Mouse (Mus musculus) heart, embryonic 12.5 days (tissue): ENCODE measurements around the gene Fahd2a. TPM values are rescaled to one million over a fixed set of nuclear protein-coding genes. Genes with fewer than 3 reads are reported as not detected.
A peak's percentile ranks its signal among the peaks of the same experiment; 100 is the strongest.

ENCODE experiments used
- ATAC-seq: fragments of 200-750 bp; cut with Nextera tagmentation; 2 replicates; pipeline ENCODE4 v1.8.0; 2017; ENCODE audit warnings: moderate TSS enrichment, moderate library complexity; ENCODE audit not compliant: insufficient number of reproducible peaks, low FRiP score
- H3K27ac ChIP-seq: fragments of 300-500 bp; sonication (generic); 2 replicates; pipeline ENCODE4 v1.5.1; 2016; ENCODE audit warnings: mild to moderate bottlenecking, moderate library complexity; ENCODE audit not compliant: poor library complexity, severe bottlenecking
- H3K27me3 ChIP-seq: fragments of 300-500 bp; sonication (generic); replicated peaks from 2 replicates; pipeline ENCODE4 v1.6.1; 2016; ENCODE audit warnings: mild to moderate bottlenecking, moderate library complexity
- H3K36me3 ChIP-seq: fragments of 300-500 bp; sonication (generic); 2 replicates; pipeline ENCODE4 v1.6.1; 2016; ENCODE audit warnings: mild to moderate bottlenecking, moderate library complexity
- H3K4me1 ChIP-seq: fragments of 300-500 bp; sonication (generic); replicated peaks from 2 replicates; pipeline ENCODE4 v1.6.1; 2016; ENCODE audit warnings: mild to moderate bottlenecking
- H3K4me2 ChIP-seq: fragments of 300-500 bp; sonication (generic); 2 replicates; pipeline ENCODE4 v1.6.1; 2016; ENCODE audit warnings: mild to moderate bottlenecking, moderate library complexity
- H3K4me3 ChIP-seq: fragments of 300-500 bp; sonication (generic); 2 replicates; pipeline ENCODE4 v1.5.1; 2016; ENCODE audit warnings: mild to moderate bottlenecking
- H3K9ac ChIP-seq: fragments of 300-500 bp; sonication (generic); 2 replicates; pipeline ENCODE4 v1.6.1; 2016; ENCODE audit warnings: mild to moderate bottlenecking, moderate library complexity
- H3K9me3 ChIP-seq: fragments of 300-500 bp; sonication (generic); replicated peaks from 2 replicates; pipeline ENCODE4 v1.6.1; 2016; ENCODE audit warnings: mild to moderate bottlenecking, moderate library complexity
- WGBS: fragments of 180-500 bp; shearing (Covaris S2); methylation state at CpG from one replicate; pipeline ENCODE4 v1.1.7; 2016; 5-methylcytosine and 5-hydroxymethylcytosine counted together
- polyA plus RNA-seq: library from polyadenylated mRNA; unstranded; fragments of >200 nt; fragmentation: Nextera tagmentation; extraction: Ambion mirVana; gene quantifications from 2 replicates; pipeline ENCODE4 v1.2.1, GENCODE M21; 2016

Fahd2a gene
- polyA plus RNA-seq, 1 experiment from 2014 or later = 29.0 TPM

DNA sequence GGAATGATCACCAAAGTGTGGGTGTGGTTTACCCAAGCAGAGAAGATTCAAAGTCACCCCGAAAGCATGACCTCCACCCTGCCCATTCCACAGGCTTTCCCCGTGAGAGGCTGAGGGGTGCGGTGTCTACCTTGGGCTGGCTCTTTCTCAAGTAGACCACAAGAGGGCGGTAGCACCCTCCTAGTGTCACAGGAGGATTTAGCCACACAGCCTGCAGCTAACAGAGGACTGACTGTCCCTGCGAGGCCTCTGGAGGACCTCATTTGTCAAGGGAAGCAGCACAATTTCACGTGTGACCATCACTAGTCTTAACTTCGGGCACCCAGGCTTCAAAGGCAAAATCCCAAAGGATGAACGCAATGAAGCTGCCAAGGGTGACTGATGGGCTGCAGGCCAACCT, 17.9 kb upstream of the Fahd2a start:
- Histone ChIP-seq H3K36me3 (no peaks in the 10 kb centered on the region), H3K27ac (no peak overlapping the region), H3K9me3 (no peaks in the 10 kb centered on the region), H3K27me3 (peaks cover 23% of the 10 kb centered on the region), H3K9ac (no peak overlapping the region), H3K4me3 (no peak overlapping the region), H3K4me1 (peaks cover 23% of the 10 kb centered on the region), H3K4me2 (no peak overlapping the region)
- 0 out of 2 replicates have a peak, but pooled peaks have one; percentile 45 for ATAC-seq
- 7% methylated on average over 8 of the region's 8 CpGs for WGBS

DNA sequence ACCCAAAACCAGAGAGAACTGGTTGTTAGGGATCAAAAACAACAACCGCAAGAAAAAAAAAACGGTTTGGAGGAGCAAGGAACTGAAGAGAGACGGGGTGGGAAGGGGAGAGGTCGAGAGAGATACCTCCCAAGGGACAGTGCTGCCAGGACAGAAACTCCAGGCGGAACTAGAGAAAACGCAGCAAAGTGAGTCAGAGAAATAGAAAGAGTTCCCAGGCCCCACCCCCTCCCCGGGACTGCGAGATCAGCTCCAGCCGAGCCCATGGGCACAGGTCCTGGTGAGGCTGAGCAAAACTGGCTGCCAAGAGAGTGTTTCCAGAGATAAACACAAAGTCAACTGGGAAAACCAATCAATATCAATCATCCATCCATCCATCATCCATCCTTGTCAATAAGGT, 17.0 kb upstream of the Fahd2a start:
- no peak for ATAC-seq
- H3K27ac ChIP-seq = no peak overlapping the region
- H3K36me3 ChIP-seq = no peaks in the 10 kb centered on the region
- H3K4me3 ChIP-seq = no peak overlapping the region
- H3K9ac ChIP-seq = no peak overlapping the region
- H3K9me3 ChIP-seq = no peaks in the 10 kb centered on the region
- peaks cover 32% of the 10 kb centered on the region for H3K27me3 ChIP-seq
- WGBS = 35% methylated on average over 9 of the region's 9 CpGs
- no peak overlapping the region for H3K4me2 ChIP-seq
- peaks cover 23% of the 10 kb centered on the region for H3K4me1 ChIP-seq

DNA sequence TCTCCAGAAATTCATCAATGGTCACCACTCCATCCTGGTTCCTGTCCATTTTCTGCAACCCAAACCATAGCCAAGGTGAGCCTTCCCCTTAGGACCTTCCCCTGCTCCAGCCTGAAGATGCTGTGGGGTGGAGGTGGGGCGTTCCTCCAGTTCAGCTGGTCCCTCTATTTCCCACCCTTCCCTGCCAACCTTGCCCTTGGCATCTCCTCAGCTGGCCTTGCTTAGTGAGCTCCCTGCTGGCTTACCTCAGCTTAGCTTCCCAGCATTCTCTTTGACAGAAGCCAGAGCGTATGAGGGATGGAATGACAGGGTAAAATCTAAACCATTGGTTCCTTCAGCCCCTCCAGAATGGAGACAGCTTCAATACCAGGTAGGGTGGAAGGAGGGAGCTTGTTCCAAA, 15.0 kb upstream of the Fahd2a start:
- no peak overlapping the region for H3K9ac ChIP-seq
- H3K4me2 ChIP-seq = no peak overlapping the region
- no peaks in the 10 kb centered on the region for H3K36me3 ChIP-seq
- H3K27ac ChIP-seq = no peak overlapping the region
- peaks cover 45% of the 10 kb centered on the region for H3K27me3 ChIP-seq
- peaks cover 6% of the 10 kb centered on the region for H3K4me1 ChIP-seq
- H3K9me3 ChIP-seq = no peaks in the 10 kb centered on the region
- WGBS = 65% methylated on average over 2 of the region's 2 CpGs
- no peak for ATAC-seq
- H3K4me3 ChIP-seq = no peak overlapping the region

DNA sequence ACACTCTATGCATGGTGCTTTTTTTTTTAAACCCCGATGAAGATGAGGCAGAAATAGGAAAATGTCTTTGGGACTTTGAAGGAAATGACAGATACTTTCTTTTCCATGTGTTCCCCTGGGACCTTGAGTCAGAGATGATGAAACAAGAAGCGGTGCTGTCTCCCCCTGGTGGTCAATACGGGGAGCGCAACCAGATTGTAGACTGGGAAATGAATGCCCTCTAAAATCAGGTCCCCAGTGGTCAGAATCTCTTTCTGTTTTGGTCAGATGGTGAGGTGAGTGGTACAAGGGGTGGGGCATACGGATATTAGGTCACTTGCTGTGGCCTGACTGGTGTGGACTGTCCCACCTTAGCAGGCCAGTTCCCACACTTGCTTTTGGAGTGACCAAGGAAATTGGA, 9.4 kb upstream of the Fahd2a start:
- no peak overlapping the region for H3K27ac ChIP-seq
- H3K4me1 ChIP-seq = peaks cover 23% of the 10 kb centered on the region
- no peaks in the 10 kb centered on the region for H3K9me3 ChIP-seq
- no peak overlapping the region for H3K4me2 ChIP-seq
- H3K27me3 ChIP-seq = peaks cover 36% of the 10 kb centered on the region
- no peak for ATAC-seq
- no peak overlapping the region for H3K9ac ChIP-seq
- 5% methylated on average over 5 of the region's 5 CpGs for WGBS
- H3K36me3 ChIP-seq = no peaks in the 10 kb centered on the region
- H3K4me3 ChIP-seq = no peak overlapping the region

DNA sequence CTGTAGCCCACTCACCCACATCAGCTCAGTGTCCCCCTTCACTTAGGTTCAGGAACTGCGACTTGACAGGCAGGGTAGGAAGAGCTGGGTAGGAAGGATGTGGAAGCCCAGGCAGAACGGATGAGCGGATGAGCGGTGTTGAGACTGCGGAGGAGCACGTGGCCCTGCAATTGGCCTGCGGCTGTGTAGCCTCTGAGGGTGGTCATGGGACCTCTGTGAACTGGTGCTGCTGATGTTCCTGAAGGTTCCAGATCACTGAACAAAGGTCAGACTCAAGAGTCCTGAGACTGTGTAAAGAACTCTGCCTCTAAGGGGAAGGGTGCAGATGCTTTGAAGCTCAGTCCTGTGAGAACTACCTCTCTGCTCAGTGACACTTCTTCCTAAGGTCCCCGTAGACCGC, 8.8 kb upstream of the Fahd2a start:
- H3K9ac ChIP-seq = no peak overlapping the region
- H3K9me3 ChIP-seq = no peaks in the 10 kb centered on the region
- H3K4me3 ChIP-seq = no peak overlapping the region
- H3K27ac ChIP-seq = no peak overlapping the region
- H3K4me2 ChIP-seq = no peak overlapping the region
- H3K36me3 ChIP-seq = no peaks in the 10 kb centered on the region
- peaks cover 34% of the 10 kb centered on the region for H3K27me3 ChIP-seq
- WGBS = 71% methylated on average over 9 of the region's 9 CpGs
- peaks cover 23% of the 10 kb centered on the region for H3K4me1 ChIP-seq
- ATAC-seq = no peak

DNA sequence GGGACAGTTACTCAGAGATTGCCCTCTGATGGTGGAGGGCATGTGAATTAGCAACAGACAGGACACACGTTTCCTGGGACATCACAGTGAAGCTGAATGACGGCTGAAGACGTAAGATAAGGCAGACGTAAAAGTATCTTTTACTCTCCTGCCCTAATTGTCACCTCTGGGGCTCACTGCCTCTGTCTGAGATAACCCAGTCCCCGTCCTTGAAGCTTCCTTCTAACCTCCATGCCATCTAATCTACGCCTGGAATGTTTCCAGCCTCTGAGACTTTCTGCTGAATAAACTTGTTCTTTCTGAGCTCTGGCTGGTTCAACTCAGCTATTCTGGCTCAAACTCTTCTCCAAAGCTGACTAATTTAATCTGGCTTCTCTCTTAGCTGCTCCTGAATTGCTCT, 7.4 kb upstream of the Fahd2a start:
- 4% methylated on average over 6 of the region's 6 CpGs for WGBS
- H3K4me2 ChIP-seq = no peak overlapping the region
- H3K36me3 ChIP-seq = no peaks in the 10 kb centered on the region
- H3K4me3 ChIP-seq = no peak overlapping the region
- no peak overlapping the region for H3K9ac ChIP-seq
- H3K9me3 ChIP-seq = no peaks in the 10 kb centered on the region
- peaks cover 28% of the 10 kb centered on the region for H3K27me3 ChIP-seq
- ATAC-seq = no peak
- H3K27ac ChIP-seq = no peak overlapping the region
- peaks cover 23% of the 10 kb centered on the region for H3K4me1 ChIP-seq

DNA sequence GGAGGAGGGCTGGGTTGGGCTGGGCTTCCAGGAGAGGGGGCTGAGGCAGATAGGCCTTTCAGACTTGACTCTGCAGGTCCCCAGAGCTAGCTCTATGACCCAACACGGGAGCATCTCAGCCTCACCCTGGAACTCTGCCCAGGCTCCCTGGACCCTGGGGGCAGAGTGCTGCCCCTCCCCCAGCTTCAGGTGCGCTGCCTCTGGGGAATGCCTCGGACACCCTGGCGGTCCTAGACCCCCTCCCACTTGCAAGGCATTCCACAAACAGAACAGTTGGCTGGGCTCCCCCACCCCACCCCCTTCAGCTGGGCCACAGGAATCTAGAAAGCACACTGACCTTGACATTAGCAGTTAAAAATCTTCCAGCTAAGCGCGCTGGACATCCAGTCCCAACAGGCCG, 5.3 kb upstream of the Fahd2a start:
- 28% methylated on average over 7 of the region's 7 CpGs for WGBS
- Histone ChIP-seq H3K4me3 (no peak overlapping the region), H3K36me3 (no peaks in the 10 kb centered on the region), H3K27me3 (peaks cover 14% of the 10 kb centered on the region), H3K4me2 (no peak overlapping the region; the same call in 1 of the 2 replicates), H3K27ac (no peak overlapping the region), H3K4me1 (peaks cover 23% of the 10 kb centered on the region), H3K9ac (no peak overlapping the region), H3K9me3 (no peaks in the 10 kb centered on the region)
- peak; percentile 34; the same call in 1 of the 2 replicates for ATAC-seq

DNA sequence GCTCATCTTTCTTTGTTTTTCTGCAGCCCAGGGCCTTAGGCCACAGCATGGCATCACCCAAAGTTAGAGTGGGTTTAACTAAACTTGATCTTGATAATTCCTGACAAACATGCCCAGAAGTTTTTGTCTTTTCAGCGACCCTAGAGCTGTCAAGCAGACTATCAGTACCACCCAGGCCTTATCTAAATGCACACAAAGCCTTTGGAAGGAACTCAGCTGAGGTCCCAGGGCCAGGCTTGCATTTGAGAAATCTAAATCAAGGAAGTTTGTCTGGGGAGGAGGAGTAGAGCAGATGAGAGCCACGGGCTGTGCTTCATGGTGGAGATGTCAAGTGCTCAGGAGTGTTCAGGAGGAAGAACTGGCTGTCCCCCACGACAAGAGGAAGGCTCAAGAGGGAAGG, 2.5 kb upstream of the Fahd2a start:
- WGBS = 3% methylated on average over 3 of the region's 3 CpGs
- H3K9me3 ChIP-seq = no peaks in the 10 kb centered on the region
- peaks cover 6% of the 10 kb centered on the region; the same call in 1 of the 2 replicates for H3K27me3 ChIP-seq
- no peak overlapping the region for H3K9ac ChIP-seq
- H3K4me2 ChIP-seq = no peak overlapping the region
- peaks cover 29% of the 10 kb centered on the region for H3K4me1 ChIP-seq
- H3K4me3 ChIP-seq = no peak overlapping the region
- H3K36me3 ChIP-seq = no peaks in the 10 kb centered on the region
- no peak overlapping the region for H3K27ac ChIP-seq
- ATAC-seq = no peak

DNA sequence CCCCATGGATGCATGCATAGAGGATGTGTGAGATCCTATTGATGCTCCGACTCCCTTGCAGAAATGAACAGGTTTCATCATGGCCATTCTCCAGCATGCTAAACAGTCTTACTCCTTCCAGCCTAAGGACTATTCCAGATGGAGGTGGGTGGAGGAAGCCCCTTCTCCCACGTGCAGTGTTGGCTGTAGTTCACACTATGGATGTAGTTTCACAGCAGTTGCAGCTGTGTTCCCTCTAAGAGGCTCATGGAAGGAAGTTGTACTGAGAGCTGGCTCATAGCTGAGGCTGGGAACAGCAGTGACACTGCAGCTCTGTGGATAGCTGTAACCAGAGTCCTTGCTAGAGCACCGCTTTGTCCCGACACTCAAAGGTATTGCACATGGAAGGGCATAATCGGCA, 6.7 kb downstream of the Fahd2a start:
- Histone ChIP-seq H3K27me3 (no peaks in the 10 kb centered on the region), H3K4me1 (no peaks in the 10 kb centered on the region), H3K9me3 (no peaks in the 10 kb centered on the region), H3K36me3 (peaks cover 53% of the 10 kb centered on the region), H3K27ac (no peak overlapping the region), H3K9ac (no peak overlapping the region), H3K4me3 (no peak overlapping the region), H3K4me2 (no peak overlapping the region)
- 88% methylated on average over 5 of the region's 5 CpGs for WGBS
- no peak for ATAC-seq

DNA sequence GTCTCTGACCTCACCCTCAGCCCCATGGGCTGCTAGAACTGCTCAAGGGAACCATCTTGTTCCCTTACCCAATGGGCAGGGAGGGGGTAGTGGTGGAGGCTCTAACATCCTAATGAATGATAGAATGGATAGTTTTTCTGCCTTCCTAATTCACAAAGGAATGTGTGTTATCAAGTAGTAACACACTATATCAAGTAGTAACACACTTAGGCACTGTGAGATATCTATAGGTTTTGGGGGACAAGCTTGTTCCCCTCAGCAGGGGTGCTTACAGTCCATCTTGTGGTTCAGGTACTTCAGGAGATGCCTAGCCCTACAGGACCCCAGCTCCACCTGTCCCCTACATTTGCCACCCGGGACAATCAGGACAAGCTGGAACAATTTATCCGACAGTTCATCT, 8.8 kb downstream of the Fahd2a start:
- no peak overlapping the region for H3K4me3 ChIP-seq
- no peaks in the 10 kb centered on the region for H3K9me3 ChIP-seq
- no peaks in the 10 kb centered on the region for H3K27me3 ChIP-seq
- H3K9ac ChIP-seq = no peak overlapping the region
- H3K4me2 ChIP-seq = no peak overlapping the region
- WGBS = 94% methylated on average over 2 of the region's 2 CpGs
- no peak for ATAC-seq
- H3K36me3 ChIP-seq = peaks cover 53% of the 10 kb centered on the region
- no peak overlapping the region for H3K27ac ChIP-seq
- no peaks in the 10 kb centered on the region for H3K4me1 ChIP-seq

DNA sequence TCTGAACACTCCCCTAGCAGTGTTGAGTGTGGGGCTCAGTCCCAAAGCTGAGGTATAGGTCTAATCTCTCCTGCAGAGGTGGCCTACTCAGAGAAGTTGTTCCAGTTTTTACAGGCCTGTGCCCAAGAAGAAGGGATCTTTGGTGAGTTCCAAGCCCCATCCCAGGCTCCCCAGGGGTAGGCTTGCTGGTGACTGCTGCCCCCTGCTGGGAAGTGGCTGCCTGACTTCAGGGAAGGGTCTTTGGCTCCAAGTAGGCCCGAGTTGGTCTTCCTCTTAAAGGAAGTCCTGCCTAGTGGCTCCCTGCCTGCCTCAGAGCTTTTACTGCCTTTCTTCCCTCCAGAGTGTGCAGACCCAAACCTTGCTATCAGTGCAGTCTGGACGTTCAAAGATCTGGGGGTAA, 9.2 kb downstream of the Fahd2a start:
- Histone ChIP-seq H3K9me3 (no peaks in the 10 kb centered on the region), H3K27me3 (no peaks in the 10 kb centered on the region), H3K9ac (no peak overlapping the region), H3K4me2 (no peak overlapping the region), H3K27ac (no peak overlapping the region), H3K36me3 (peaks cover 53% of the 10 kb centered on the region), H3K4me1 (no peaks in the 10 kb centered on the region), H3K4me3 (no peak overlapping the region)
- WGBS = 29% methylated on average over 2 of the region's 2 CpGs
- no peak for ATAC-seq

DNA sequence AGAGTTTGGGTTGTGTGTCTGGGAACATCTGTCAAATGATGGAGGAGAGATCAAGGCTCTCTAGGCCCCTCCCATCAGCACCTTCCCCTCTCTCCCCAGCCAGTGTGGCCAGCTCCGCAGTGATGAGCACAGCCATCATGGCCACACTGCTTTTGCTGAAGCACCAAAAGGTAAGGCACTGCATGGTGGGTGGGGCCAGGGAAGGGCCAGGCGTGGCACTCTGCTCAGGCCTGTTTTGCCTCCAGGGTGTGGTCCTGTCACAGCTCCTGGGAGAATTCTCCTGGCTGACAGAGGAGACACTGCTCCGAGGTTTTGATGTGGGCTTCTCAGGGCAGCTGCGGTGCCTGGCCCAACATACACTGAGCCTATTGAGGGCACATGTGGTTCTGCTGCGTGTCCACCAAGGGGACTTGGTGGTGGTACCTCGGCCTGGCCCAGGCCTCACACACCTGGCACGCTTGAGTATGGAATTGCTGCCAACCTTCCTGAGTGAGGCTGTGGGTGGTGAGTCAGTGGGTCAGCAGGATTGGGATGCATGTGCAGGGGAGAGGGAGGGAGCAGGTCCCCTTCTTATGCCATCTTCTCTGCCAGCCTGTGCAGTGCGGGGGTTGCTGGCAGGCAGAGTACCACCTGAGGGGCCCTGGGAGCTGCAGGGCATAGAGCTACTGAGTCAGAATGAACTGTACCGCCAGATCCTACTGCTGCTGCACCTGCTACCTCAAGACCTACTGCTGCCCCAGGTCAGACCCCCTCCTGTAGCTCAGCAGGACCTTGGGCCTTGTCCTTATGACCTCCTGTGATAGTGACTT, 10.7 kb downstream of the Fahd2a start:
- Histone ChIP-seq H3K4me2 (no peak overlapping the region), H3K27me3 (no peaks in the 10 kb centered on the region), H3K27ac (no peak overlapping the region), H3K36me3 (peaks cover 44% of the 10 kb centered on the region), H3K9me3 (no peaks in the 10 kb centered on the region), H3K4me1 (no peaks in the 10 kb centered on the region), H3K9ac (no peak overlapping the region), H3K4me3 (no peak overlapping the region)
- WGBS = 76% methylated on average over 9 of the region's 9 CpGs
- 0 out of 2 replicates have a peak, but pooled peaks have one; percentile 22 for ATAC-seq
